Mouse (Mus musculus) G1E-ER4 (cell line): ENCODE measurements at regions not wholly inside any gene's neighbourhood (a gene's known extent, or its start where the extent isn't known, plus 50 kb on each side); places are given as distances from the start of the nearest gene placed in this dataset.

Experiments
- GATA1 ChIP-seq: IDR thresholded peaks from one replicate; pipeline ENCODE4 v1.8.0; 2012; ENCODE audit warnings: low read length, inconsistent platforms

GRCm38 (mm10) chr1:35869381-35870143, 198.6 kb upstream of the Hs6st1 start:
- TF ChIP-seq GATA1 = no peak

- TF ChIP-seq GATA1 = no peak
These were observed 197.9 kb upstream of the Hs6st1 start for GRCm38 (mm10) chr1:35870144-35870827.

GRCm38 (mm10) chr1:35873038-35873437, 195.2 kb upstream of the Hs6st1 start:
- TF ChIP-seq GATA1 = no peak

- TF ChIP-seq GATA1 = no peak
These were observed 192.9 kb upstream of the Hs6st1 start for GRCm38 (mm10) chr1:35875210-35875811.

- TF ChIP-seq GATA1 = no peak
These were observed 189.8 kb upstream of the Hs6st1 start for GRCm38 (mm10) chr1:35878426-35878825.

GRCm38 (mm10) chr1:35879388-35880093, 188.7 kb upstream of the Hs6st1 start:
- TF ChIP-seq GATA1 = no peak

- TF ChIP-seq GATA1 = no peak
These were observed 187.5 kb upstream of the Hs6st1 start for GRCm38 (mm10) chr1:35880562-35881265.

- TF ChIP-seq GATA1 = no peak
These were observed 186.7 kb upstream of the Hs6st1 start for GRCm38 (mm10) chr1:35881521-35881920.

- TF ChIP-seq GATA1 = no peak
These were observed 186.1 kb upstream of the Hs6st1 start for GRCm38 (mm10) chr1:35882101-35882500.

GRCm38 (mm10) chr1:35889731-35890499, 178.3 kb upstream of the Hs6st1 start:
- no peak for TF ChIP-seq GATA1

- no peak for TF ChIP-seq GATA1
These were observed 177.7 kb upstream of the Hs6st1 start for GRCm38 (mm10) chr1:35890500-35890900.

- TF ChIP-seq GATA1 = no peak
These were observed 168.7 kb upstream of the Hs6st1 start for GRCm38 (mm10) chr1:35899536-35899935.

GRCm38 (mm10) chr1:35904001-35904547, 164.1 kb upstream of the Hs6st1 start:
- no peak for TF ChIP-seq GATA1

- no peak for TF ChIP-seq GATA1
These were observed 154.6 kb upstream of the Hs6st1 start for GRCm38 (mm10) chr1:35913551-35913950.
